In genomic region chr6:113697222-113698205, GRCm38 (mm10) we compare ENCODE assay signal across 9 mouse cellular contexts. TPM values are rescaled to one million over a fixed set of nuclear protein-coding genes. Genes with fewer than 3 reads are reported as not detected.
DNase-seq lines count a peak whose midpoint lies in the region; ATAC-seq and TF ChIP-seq lines count a peak whose summit lies in the region.
"Had no signal": no experiment of that assay in that cellular context is flagged by ENCODE, and none has a peak within 500 bp of the region (broad histone marks: within the 10 kb centered on the region; RNA-seq: fewer than 3 reads in every experiment).

No protein-coding gene starts in this region.

- ATAC-seq in limb, embryonic 15.5 days (ENCODE audit: insufficient number of reproducible peaks, low FRiP score, low TSS enrichment, low read depth): no peak; the same call in 1 of the 2 replicates

- H3K36me3 ChIP-seq in limb, embryonic 15.5 days: peaks cover 26% of the 10 kb centered on the region
- peaks cover 16% of the 10 kb centered on the region for H3K36me3 ChIP-seq in myocyte (ENCODE audit: control insufficient read depth, insufficient read depth)

- no peaks in the 10 kb centered on the region for H3K27me3 ChIP-seq in limb, embryonic 15.5 days
- H3K27me3 ChIP-seq in myocyte (ENCODE audit: control insufficient read depth, insufficient read depth, insufficient read length): no peaks in the 10 kb centered on the region

- H3K27ac ChIP-seq in embryonic fibroblast, embryonic 13.5 days (ENCODE audit: insufficient read depth, low read length): peak overlapping the region; percentile 67
- peak overlapping the region; percentile 92 for H3K27ac ChIP-seq in limb, embryonic 15.5 days

- peak overlapping the region; percentile 85 for H3K4me2 ChIP-seq in limb, embryonic 15.5 days
- H3K4me2 ChIP-seq in myocyte (ENCODE audit: low read depth): peak overlapping the region; percentile 84

- peaks cover 55% of the 10 kb centered on the region for H3K79me2 ChIP-seq in myocyte (ENCODE audit: control insufficient read depth, insufficient read depth)

- DNase-seq in heart, adult 11 months: peak; percentile 93
- no peak for DNase-seq in heart, postnatal 25 days (ENCODE audit: low spot score)
- DNase-seq in adrenal gland, adult (ENCODE audit: inconsistent age in 2 of 2, low spot score in 1 of 2): peak; percentile 67 to 83
- DNase-seq in heart, postnatal 4 days: peak; percentile 48
- peak; percentile 53 for DNase-seq in thymus, postnatal 14 days

- intact Hi-C loops in heart, postnatal 25 days (cut with DNase I): loop anchor here (2.0 to 10.0 kb wide), 2 partner anchors 33 to 213 kb away; partner anchors contain the start of gene Creld1

- TF ChIP-seq CTCF in embryonic fibroblast, embryonic 13.5 days (IDR thresholded peaks at IDR 0.05; ENCODE audit: borderline replicate concordance, insufficient read depth, low read length): no peak

- H3ac ChIP-seq in myocyte (ENCODE audit: control insufficient read depth, insufficient read length): peak overlapping the region; percentile 100

- peak overlapping the region; percentile 89 for H3K4me3 ChIP-seq in embryonic fibroblast, embryonic 13.5 days (ENCODE audit: insufficient read depth, low read length)
- peak overlapping the region; percentile 90 for H3K4me3 ChIP-seq in limb, embryonic 15.5 days
- peak overlapping the region; percentile 69 for H3K4me3 ChIP-seq in myocyte

- peak; percentile 32; the same call in 1 of the 2 replicates for TF ChIP-seq POLR2A in embryonic fibroblast, embryonic 13.5 days (IDR thresholded peaks at IDR 0.05; ENCODE audit: low read depth, low read length)
- no peak for TF ChIP-seq POLR2A in myocyte (IDR thresholded peaks at IDR 0.05; ENCODE audit: insufficient read length, low read depth)

- peak overlapping the region; percentile 75 for H3K9ac ChIP-seq in limb, embryonic 15.5 days

- H3K4me1 ChIP-seq in embryonic fibroblast, embryonic 13.5 days (ENCODE audit: control insufficient read depth, insufficient read depth, low read length): peaks cover 7% of the 10 kb centered on the region; the same call in 1 of the 2 replicates
- H3K4me1 ChIP-seq in limb, embryonic 15.5 days: peaks cover 28% of the 10 kb centered on the region

- WGBS in limb, embryonic 15.5 days: under 1% methylated on average over 106 of the region's 113 CpGs

- H3K9me3 ChIP-seq in limb, embryonic 15.5 days: no peaks in the 10 kb centered on the region

TF ChIP-seq in myocyte, 11 proteins besides CTCF, POLR2A, EP300 and RAD21:
- TF ChIP-seq USF1 (IDR thresholded peaks at IDR 0.05; ENCODE audit: low read depth): no peak
- TF ChIP-seq MYOG (IDR thresholded peaks at IDR 0.05; ENCODE audit: control insufficient read depth in 1 of 3, insufficient read depth in 1 of 3, insufficient read length in 2 of 3, low read depth in 2 of 3): no peak
- peak; percentile 52 for TF ChIP-seq POLR2AphosphoS2 (IDR thresholded peaks at IDR 0.05; ENCODE audit: insufficient read length, low read depth)
- no peak for TF ChIP-seq REST (IDR thresholded peaks at IDR 0.05; ENCODE audit: insufficient read depth, insufficient read length)
- TF ChIP-seq CEBPB (IDR thresholded peaks at IDR 0.05; ENCODE audit: insufficient read depth, poor library complexity, severe bottlenecking): no peak
- no peak for TF ChIP-seq MAX (IDR thresholded peaks at IDR 0.05; ENCODE audit: low read depth)
- no peak for TF ChIP-seq TCF12 (IDR thresholded peaks at IDR 0.05; ENCODE audit: insufficient read depth, poor library complexity, severe bottlenecking)

RNA-seq across cellular contexts. Expression of gene Tatdn2, which starts 0.7 kb away (rescaled TPM):
- 10 to 100 TPM; 55.3 to 57.1 TPM for total RNA-seq in heart, postnatal 25 days (2021)
- 47.5 and 48.1 TPM in 2 replicates for polyA plus RNA-seq in embryonic fibroblast, embryonic 13.5 days (2011; ENCODE audit: insufficient read length, low read depth, missing spikeins)
- total RNA-seq in heart, postnatal 4 days (2021): 10 to 100 TPM; 76.2 to 80.7 TPM
- 0.61 and 0.63 TPM in 2 replicates for polyA plus RNA-seq in limb, embryonic 15.5 days (2015; fragmentation: Nextera tagmentation; extraction: Ambion mirVana)
- polyA plus RNA-seq in myocyte (2012; fragmentation: generic; extraction: Trizol): 21.0 TPM

RNA-seq across cellular contexts. Expression of gene Ghrl, which starts 22.2 kb away (rescaled TPM):
- total RNA-seq in heart, postnatal 25 days (2021): not detected
- polyA plus RNA-seq in embryonic fibroblast, embryonic 13.5 days (2011; ENCODE audit: insufficient read length, low read depth, missing spikeins): not detected in 2 replicates
- total RNA-seq in heart, postnatal 4 days (2021): not detected
- 0.30 and 0.42 TPM in 2 replicates for polyA plus RNA-seq in limb, embryonic 15.5 days (2015; fragmentation: Nextera tagmentation; extraction: Ambion mirVana)
- polyA plus RNA-seq in myocyte (2012; fragmentation: generic; extraction: Trizol): 0.35 TPM
- total RNA-seq: left cerebral cortex, postnatal 10 days had no signal

RNA-seq across cellular contexts. Expression of gene Sec13, which starts 43.0 kb away (rescaled TPM):
- 10 to 100 TPM; 68.0 to 75.5 TPM for total RNA-seq in heart, postnatal 25 days (2021)
- polyA plus RNA-seq in embryonic fibroblast, embryonic 13.5 days (2011; ENCODE audit: insufficient read length, low read depth, missing spikeins): 182 and 189 TPM in 2 replicates
- 100 to 1,000 TPM; 123 to 125 TPM for total RNA-seq in heart, postnatal 4 days (2021)
- polyA plus RNA-seq in limb, embryonic 15.5 days (2015; fragmentation: Nextera tagmentation; extraction: Ambion mirVana): 308 and 336 TPM in 2 replicates
- polyA plus RNA-seq in myocyte (2012; fragmentation: generic; extraction: Trizol): 229 TPM

RNA-seq across cellular contexts. Expression of gene Irak2, which starts 59.2 kb away (rescaled TPM):
- total RNA-seq in heart, postnatal 25 days (2021): 10 to 100 TPM in 1 of 2 experiments, 1 to 10 TPM in 1; 9.7 to 10.6 TPM
- 21.3 and 28.4 TPM in 2 replicates for polyA plus RNA-seq in embryonic fibroblast, embryonic 13.5 days (2011; ENCODE audit: insufficient read length, low read depth, missing spikeins)
- total RNA-seq in heart, postnatal 4 days (2021): 10 to 100 TPM in 1 of 2 experiments, 1 to 10 TPM in 1; 8.9 to 11.1 TPM
- 4.1 and 4.6 TPM in 2 replicates for polyA plus RNA-seq in limb, embryonic 15.5 days (2015; fragmentation: Nextera tagmentation; extraction: Ambion mirVana)
- 17.0 TPM for polyA plus RNA-seq in myocyte (2012; fragmentation: generic; extraction: Trizol)

Comparison
In these comparisons a context has a peak if more than half of its experiments do, and no peak if none do; other contexts are left out.
1. RNA of gene Tatdn2, which starts 0.7 kb away (polyA plus RNA-seq): 47.5 to 48.1 TPM in embryonic fibroblast, embryonic 13.5 days and 21.0 TPM in myocyte (single experiment); 0.61 to 0.63 TPM in limb, embryonic 15.5 days; every median in the first group is over 10 times any median in the second.
2. Peak in every context shown above with its lines, with median percentiles within 50 percentile points of each other: H3K4me3 ChIP-seq.